Mouse (Mus musculus): ENCODE measurements around the gene Mcemp1. TPM values are rescaled to one million over a fixed set of nuclear protein-coding genes. Genes with fewer than 3 reads are reported as not detected.

The Mcemp1 gene
- polyA plus RNA-seq, 1 experiment, result 0.53 TPM

DNA sequence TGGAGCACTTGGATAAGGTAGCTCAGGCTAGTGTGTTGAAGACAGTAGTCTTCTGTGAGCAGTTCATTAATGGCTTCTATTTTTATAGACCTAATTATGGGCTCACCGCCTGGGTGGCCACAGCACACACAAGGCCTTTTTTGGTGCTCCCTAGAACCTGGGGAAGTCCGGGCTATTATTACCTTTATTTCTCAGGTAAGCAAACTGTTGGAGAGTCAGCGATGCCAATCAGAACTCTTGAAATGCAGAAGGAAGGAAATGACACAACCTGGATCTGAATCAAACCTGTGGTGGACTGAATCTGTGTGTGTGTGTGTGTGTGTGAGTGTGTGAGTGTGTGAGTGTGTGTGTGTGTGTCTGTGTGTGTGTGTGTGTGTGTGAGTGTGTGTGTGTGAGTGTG is 28.6 kb downstream of the Mcemp1 start, which contains the start of gene Fcer2a:
Gene Fcer2a (minus strand): TSS at position 55 of the 400 bp plus-strand sequence.
- DNase-seq, result no peak
- WGBS, result 67% methylated on average over 3 of the region's 3 CpGs
- no peak for TF ChIP-seq POLR2A (IDR thresholded peaks at IDR 0.05; ENCODE audit: low read depth, low read length)
- no peak for TF ChIP-seq CTCF (conservative IDR thresholded peaks at IDR 0.05; ENCODE audit: insufficient read depth, insufficient read length, low read depth, low read length)
- Histone ChIP-seq H3K36me3 (ENCODE audit: control insufficient read depth, insufficient read depth, low read length) (no peaks in the 10 kb centered on the region), H3K4me3 (ENCODE audit: insufficient read depth, low read depth, low read length) (no peak within 1 kb of the TSS), H3K4me1 (ENCODE audit: control insufficient read depth, insufficient read depth, low read length) (no peaks in the 10 kb centered on the region), H3K27me3 (replicated peaks; ENCODE audit: control insufficient read depth, insufficient read depth, low read length) (no peaks in the 10 kb centered on the region), H3K27ac (ENCODE audit: insufficient read depth, low read depth, low read length) (no peak within 1 kb of the TSS)

DNA sequence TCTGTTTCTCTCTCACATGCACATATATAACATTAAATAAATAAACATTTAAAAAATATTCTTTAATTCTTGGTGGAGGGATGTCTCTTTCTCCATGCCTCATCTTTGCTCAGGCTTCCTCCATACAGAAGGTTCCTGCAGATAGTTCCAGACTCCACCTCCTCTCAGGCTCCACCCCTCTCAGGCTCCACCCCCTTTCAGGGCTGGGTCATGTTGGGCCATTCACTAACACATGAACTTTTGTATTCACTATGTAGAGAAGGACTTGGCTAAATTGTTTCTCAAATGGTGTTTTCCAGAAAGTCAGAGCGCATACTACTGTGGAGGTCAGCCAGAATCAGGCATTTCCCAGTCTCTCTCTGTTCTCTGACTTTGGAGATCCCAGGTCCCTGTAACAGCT is 35.9 kb downstream of the Mcemp1 start:
- H3K36me3 ChIP-seq (ENCODE audit: control insufficient read depth, insufficient read depth, low read length), result no peaks in the 10 kb centered on the region
- H3K27ac ChIP-seq (ENCODE audit: insufficient read depth, low read depth, low read length), result no peak overlapping the region
- DNase-seq, result no peak
- H3K27me3 ChIP-seq (replicated peaks; ENCODE audit: control insufficient read depth, insufficient read depth, low read length), result no peaks in the 10 kb centered on the region
- no peak for TF ChIP-seq CTCF (conservative IDR thresholded peaks at IDR 0.05; ENCODE audit: insufficient read depth, insufficient read length, low read depth, low read length)
- no peak for TF ChIP-seq POLR2A (IDR thresholded peaks at IDR 0.05; ENCODE audit: low read depth, low read length)
- no peak overlapping the region for H3K4me3 ChIP-seq (ENCODE audit: insufficient read depth, low read depth, low read length)
- WGBS, result 89% methylated on average over 1 of the region's 1 CpGs
- no peaks in the 10 kb centered on the region for H3K4me1 ChIP-seq (ENCODE audit: control insufficient read depth, insufficient read depth, low read length)

DNA sequence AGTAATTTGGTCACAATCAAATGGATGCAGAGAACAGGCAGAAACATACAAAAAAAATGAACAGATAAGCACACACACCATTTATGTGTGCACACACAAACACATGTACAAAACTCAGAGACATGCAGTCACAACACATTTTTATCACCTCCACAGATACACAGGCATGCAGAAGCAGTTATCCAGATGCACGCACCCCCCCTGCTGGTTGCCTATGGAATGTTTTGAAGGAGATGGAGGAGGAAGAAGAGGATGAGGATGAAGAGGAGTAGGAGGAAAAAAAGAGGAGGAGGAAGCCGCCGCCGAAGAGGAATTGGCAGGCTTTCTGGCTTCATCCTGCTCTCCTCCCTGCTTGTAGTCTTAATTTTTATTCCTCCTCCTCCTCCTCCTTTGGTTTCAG is 40.2 kb downstream of the Mcemp1 start:
- DNase-seq, result peak; percentile 16
- Histone ChIP-seq H3K27me3 (replicated peaks; ENCODE audit: control insufficient read depth, insufficient read depth, low read length) (no peaks in the 10 kb centered on the region), H3K27ac (ENCODE audit: insufficient read depth, low read depth, low read length) (no peak overlapping the region), H3K4me3 (ENCODE audit: insufficient read depth, low read depth, low read length) (no peak overlapping the region), H3K4me1 (ENCODE audit: control insufficient read depth, insufficient read depth, low read length) (no peaks in the 10 kb centered on the region), H3K36me3 (ENCODE audit: control insufficient read depth, insufficient read depth, low read length) (no peaks in the 10 kb centered on the region)
- whole genome bisulfite sequencing, result 50% methylated on average over 4 of the region's 4 CpGs
- TF ChIP-seq POLR2A (IDR thresholded peaks at IDR 0.05; ENCODE audit: low read depth, low read length), result no peak
- TF ChIP-seq CTCF (conservative IDR thresholded peaks at IDR 0.05; ENCODE audit: insufficient read depth, insufficient read length, low read depth, low read length), result peak; percentile 49

DNA sequence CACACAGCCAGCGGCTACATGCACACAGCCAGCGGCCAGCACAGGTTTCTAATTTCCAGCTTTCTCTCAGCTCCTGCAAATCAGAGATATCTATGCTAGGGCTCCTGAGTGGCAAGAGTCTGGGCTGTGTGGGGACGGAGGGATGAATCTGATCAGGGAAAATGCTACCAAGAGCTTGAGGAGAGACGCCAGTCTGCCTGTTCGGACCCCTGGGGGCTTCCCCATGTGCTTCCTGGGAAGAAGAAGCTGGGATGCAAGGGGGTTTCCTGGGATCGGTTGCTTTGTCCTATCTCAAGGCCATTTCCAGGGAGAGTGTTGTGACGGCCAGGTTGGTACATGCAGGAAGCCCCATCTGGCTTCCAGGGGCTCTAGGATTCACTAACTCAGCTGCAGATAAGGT is 42.1 kb downstream of the Mcemp1 start:
- no peaks in the 10 kb centered on the region for H3K27me3 ChIP-seq (replicated peaks; ENCODE audit: control insufficient read depth, insufficient read depth, low read length)
- H3K4me1 ChIP-seq (ENCODE audit: control insufficient read depth, insufficient read depth, low read length), result no peaks in the 10 kb centered on the region
- 65% methylated on average over 7 of the region's 7 CpGs for WGBS
- no peak for DNase-seq
- H3K4me3 ChIP-seq (ENCODE audit: insufficient read depth, low read depth, low read length), result no peak overlapping the region
- H3K27ac ChIP-seq (ENCODE audit: insufficient read depth, low read depth, low read length), result no peak overlapping the region
- no peak for TF ChIP-seq POLR2A (IDR thresholded peaks at IDR 0.05; ENCODE audit: low read depth, low read length)
- TF ChIP-seq CTCF (conservative IDR thresholded peaks at IDR 0.05; ENCODE audit: insufficient read depth, insufficient read length, low read depth, low read length), result no peak
- H3K36me3 ChIP-seq (ENCODE audit: control insufficient read depth, insufficient read depth, low read length), result no peaks in the 10 kb centered on the region

DNA sequence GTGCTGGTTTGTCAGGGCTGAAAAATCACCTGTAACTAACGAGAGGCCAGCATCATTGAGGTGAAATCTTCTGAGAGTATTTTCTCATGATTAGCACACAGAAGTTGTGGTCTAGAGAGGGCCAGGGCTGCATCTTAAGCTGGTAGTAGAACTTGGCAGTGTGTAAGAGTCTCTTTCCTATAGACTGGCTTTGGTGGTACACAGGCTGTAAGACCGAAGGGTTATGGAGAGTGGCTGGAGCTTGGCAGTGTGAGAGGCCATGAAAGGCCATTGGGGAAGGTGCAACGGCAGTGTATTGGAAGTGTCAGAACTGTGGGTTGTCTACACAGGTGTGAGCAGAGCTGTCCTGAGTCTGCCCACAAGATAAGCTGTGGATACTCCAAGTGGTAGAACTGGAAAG is 44.8 kb downstream of the Mcemp1 start:
- H3K27ac ChIP-seq (ENCODE audit: insufficient read depth, low read depth, low read length), result no peak overlapping the region
- WGBS, result 75% methylated on average over 3 of the region's 3 CpGs
- no peaks in the 10 kb centered on the region for H3K27me3 ChIP-seq (replicated peaks; ENCODE audit: control insufficient read depth, insufficient read depth, low read length)
- TF ChIP-seq CTCF (conservative IDR thresholded peaks at IDR 0.05; ENCODE audit: insufficient read depth, insufficient read length, low read depth, low read length), result no peak
- TF ChIP-seq POLR2A (IDR thresholded peaks at IDR 0.05; ENCODE audit: low read depth, low read length), result no peak
- no peak for DNase-seq
- no peak overlapping the region for H3K4me3 ChIP-seq (ENCODE audit: insufficient read depth, low read depth, low read length)
- no peaks in the 10 kb centered on the region for H3K4me1 ChIP-seq (ENCODE audit: control insufficient read depth, insufficient read depth, low read length)
- no peaks in the 10 kb centered on the region for H3K36me3 ChIP-seq (ENCODE audit: control insufficient read depth, insufficient read depth, low read length)

DNA sequence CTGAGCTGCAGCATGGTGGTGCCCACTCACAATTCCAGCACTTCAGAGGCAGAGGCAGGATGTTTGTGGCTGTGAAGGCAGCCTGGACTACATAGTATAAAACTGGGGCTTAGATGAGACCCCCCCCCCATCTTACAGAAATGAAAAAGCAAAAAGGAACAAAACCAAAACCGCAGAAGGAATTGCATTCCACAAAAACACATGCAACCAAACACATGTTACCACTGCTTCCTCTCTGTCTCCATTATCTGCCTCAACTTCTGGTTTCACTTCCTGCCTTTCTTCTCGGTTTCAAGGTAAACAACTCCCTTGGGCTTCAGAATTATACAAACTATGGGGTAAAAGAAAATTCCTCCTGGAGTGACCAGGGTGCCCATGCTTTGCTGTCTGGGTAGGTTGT is 46.1 kb downstream of the Mcemp1 start:
- peak; percentile 7 for DNase-seq
- Histone ChIP-seq H3K4me3 (ENCODE audit: insufficient read depth, low read depth, low read length) (no peak overlapping the region), H3K36me3 (ENCODE audit: control insufficient read depth, insufficient read depth, low read length) (no peaks in the 10 kb centered on the region), H3K27me3 (replicated peaks; ENCODE audit: control insufficient read depth, insufficient read depth, low read length) (no peaks in the 10 kb centered on the region), H3K27ac (ENCODE audit: insufficient read depth, low read depth, low read length) (no peak overlapping the region), H3K4me1 (ENCODE audit: control insufficient read depth, insufficient read depth, low read length) (no peaks in the 10 kb centered on the region)
- WGBS, result 38% methylated on average over 2 of the region's 2 CpGs
- TF ChIP-seq CTCF (conservative IDR thresholded peaks at IDR 0.05; ENCODE audit: insufficient read depth, insufficient read length, low read depth, low read length), result no peak
- no peak for TF ChIP-seq POLR2A (IDR thresholded peaks at IDR 0.05; ENCODE audit: low read depth, low read length)

DNA sequence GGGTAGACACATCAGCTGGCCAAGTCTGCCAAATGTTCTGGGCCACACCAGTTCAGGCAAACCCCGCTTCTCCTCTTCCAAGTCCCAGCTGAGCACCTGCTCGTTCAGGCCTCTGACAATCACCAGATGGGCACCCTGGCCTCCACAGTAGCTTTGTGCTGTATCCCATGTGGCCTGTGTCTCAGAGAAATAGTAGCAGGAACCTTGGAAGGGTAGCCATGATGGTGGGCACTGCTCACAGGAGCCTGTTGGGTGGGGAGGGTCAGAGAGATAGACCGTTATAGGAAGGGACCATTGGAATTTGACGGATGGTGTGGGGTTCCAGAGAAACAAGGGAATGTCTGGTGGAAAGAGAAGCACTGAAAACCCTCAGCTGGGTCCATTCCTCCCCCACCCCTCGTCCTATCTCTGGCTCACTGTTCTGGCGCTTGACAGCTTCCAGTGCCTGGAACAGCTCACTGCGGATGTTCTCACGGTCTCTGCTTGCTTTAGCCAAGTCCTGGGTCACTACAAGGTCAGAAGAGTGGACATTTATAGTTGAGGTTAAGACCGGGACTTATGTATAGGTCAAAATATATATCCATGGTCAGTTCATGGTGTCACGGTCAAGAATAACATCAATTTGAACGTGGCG is 51.9 kb downstream of the Mcemp1 start:
- Histone ChIP-seq H3K4me3 (ENCODE audit: insufficient read depth, low read depth, low read length) (no peak overlapping the region), H3K36me3 (ENCODE audit: control insufficient read depth, insufficient read depth, low read length) (no peaks in the 10 kb centered on the region), H3K27ac (ENCODE audit: insufficient read depth, low read depth, low read length) (no peak overlapping the region), H3K4me1 (ENCODE audit: control insufficient read depth, insufficient read depth, low read length) (no peaks in the 10 kb centered on the region), H3K27me3 (replicated peaks; ENCODE audit: control insufficient read depth, insufficient read depth, low read length) (no peaks in the 10 kb centered on the region)
- DNase-seq, result no peak
- TF ChIP-seq CTCF (conservative IDR thresholded peaks at IDR 0.05; ENCODE audit: insufficient read depth, insufficient read length, low read depth, low read length) (no peak), POLR2A (IDR thresholded peaks at IDR 0.05; ENCODE audit: low read depth, low read length) (no peak)
- WGBS, result 55% methylated on average over 12 of the region's 12 CpGs

Measured in kidney, adult 2 months (tissue).